Mouse (Mus musculus) MEL (cell line): ENCODE data around the gene Pkhd1. TPM values are rescaled to one million over a fixed set of nuclear protein-coding genes. Genes with fewer than 3 reads are reported as not detected.

ENCODE experiments used
- DNase-seq: peaks from one replicate; pipeline ENCODE4 v3.0.0; 2011; ENCODE audit warnings: low read depth, low spot score
- H3K27ac ChIP-seq: 2 replicates; pipeline ENCODE4 v1.5.1; 2012; ENCODE audit warnings: low read depth, mild to moderate bottlenecking, control low read depth, low read length, moderate library complexity; ENCODE audit not compliant: control insufficient read depth
- H3K27me3 ChIP-seq, 2 experiments: fragments of 150-350 bp in 1 of 2; sonication (generic) in 1 of 2; 2 replicates each; pipeline ENCODE4 v1.6.1; 2012; ENCODE audit warnings: low read length in 2 of 2, mild to moderate bottlenecking in 2 of 2, improper control_type of control experiment in 1 of 2, moderate library complexity in 1 of 2; ENCODE audit not compliant: insufficient read depth in 2 of 2, control insufficient read depth in 1 of 2
- H3K36me3 ChIP-seq, 2 experiments: 2 replicates each; pipeline ENCODE4 v1.6.1; 2012 to 2014; ENCODE audit warnings: low read length in 2 of 2, improper control_type of control experiment in 1 of 2, inconsistent platforms in 1 of 2, mild to moderate bottlenecking in 1 of 2; ENCODE audit not compliant: insufficient read depth in 2 of 2, control insufficient read depth in 1 of 2
- H3K4me1 ChIP-seq, 2 experiments: fragments of 150-350 bp in 1 of 2; sonication (generic) in 1 of 2; 2 replicates each; pipeline ENCODE4 v1.6.1; 2012; ENCODE audit warnings: low read length in 2 of 2, improper control_type of control experiment in 1 of 2, mild to moderate bottlenecking in 1 of 2; ENCODE audit not compliant: insufficient read depth in 2 of 2, control insufficient read depth in 1 of 2
- H3K4me3 ChIP-seq, 2 experiments: fragments of 150-350 bp in 1 of 2; sonication (generic) in 1 of 2; 2 replicates each; pipeline ENCODE4 v1.5.1; 2012; ENCODE audit warnings: low read depth in 2 of 2, low read length in 2 of 2, mild to moderate bottlenecking in 2 of 2, moderate library complexity in 2 of 2, control low read depth in 1 of 2, improper control_type of control experiment in 1 of 2; ENCODE audit not compliant: control insufficient read depth in 1 of 2, insufficient read depth in 1 of 2
- H3K79me2 ChIP-seq: 2 replicates; pipeline ENCODE4 v1.6.1; 2012; ENCODE audit warnings: mild to moderate bottlenecking, low read length, moderate library complexity; ENCODE audit not compliant: control insufficient read depth, poor library complexity, insufficient read depth
- H3K9ac ChIP-seq: 2 replicates; pipeline ENCODE4 v1.6.1; 2012; ENCODE audit warnings: low read depth, mild to moderate bottlenecking, control low read depth, low read length, moderate library complexity; ENCODE audit not compliant: control insufficient read depth, poor library complexity, severe bottlenecking
- H3K9me3 ChIP-seq: fragments of 150-350 bp; sonication (generic); replicated peaks from 2 replicates; pipeline ENCODE4 v1.6.1; 2012; ENCODE audit warnings: mild to moderate bottlenecking, low read length, improper control_type of control experiment, moderate library complexity; ENCODE audit not compliant: insufficient read depth
- BHLHE40 ChIP-seq: IDR thresholded peaks from 2 replicates; pipeline ENCODE4 v1.6.1; 2012; ENCODE audit warnings: low read depth, mild to moderate bottlenecking, inconsistent platforms, low read length, improper control_type of control experiment, borderline replicate concordance
- CHD1 ChIP-seq: IDR thresholded peaks from 2 replicates; pipeline ENCODE4 v1.6.1; 2012; ENCODE audit warnings: low read depth, mild to moderate bottlenecking, inconsistent platforms, low read length, improper control_type of control experiment
- ELF1 ChIP-seq: IDR thresholded peaks from 2 replicates; pipeline ENCODE4 v1.6.1; 2014; ENCODE audit warnings: low read depth, mild to moderate bottlenecking, inconsistent platforms, low read length, improper control_type of control experiment, moderate library complexity
- GABPA ChIP-seq: IDR thresholded peaks from 2 replicates; pipeline ENCODE4 v1.6.1; 2012; ENCODE audit warnings: low read depth, mild to moderate bottlenecking, inconsistent platforms, low read length, improper control_type of control experiment, moderate library complexity
- KAT2A ChIP-seq: conservative IDR thresholded peaks from 2 replicates; pipeline ENCODE4 v1.6.1; 2012; ENCODE audit warnings: low read depth, low read length, improper control_type of control experiment, inconsistent platforms
- MAFK ChIP-seq: IDR thresholded peaks from 2 replicates; pipeline ENCODE4 v1.6.1; 2011; ENCODE audit warnings: low read depth, mild to moderate bottlenecking, low read length, improper control_type of control experiment, borderline replicate concordance
- MAX ChIP-seq: IDR thresholded peaks from 2 replicates; pipeline ENCODE4 v1.6.1; 2011; ENCODE audit warnings: low read length, improper control_type of control experiment
- MAZ ChIP-seq: IDR thresholded peaks from 2 replicates; pipeline ENCODE4 v1.6.1; 2012; ENCODE audit warnings: low read depth, mild to moderate bottlenecking, inconsistent platforms, low read length, improper control_type of control experiment
- MEF2A ChIP-seq: IDR thresholded peaks from 2 replicates; pipeline ENCODE4 v1.6.1; 2014; ENCODE audit warnings: low read depth, mild to moderate bottlenecking, inconsistent platforms, low read length, improper control_type of control experiment; ENCODE audit not compliant: poor library complexity, insufficient replicate concordance, severe bottlenecking; ENCODE audit errors: extremely low read depth
- MYB ChIP-seq: IDR thresholded peaks from 2 replicates; pipeline ENCODE4 v1.6.1; 2011; ENCODE audit warnings: mild to moderate bottlenecking, low read depth, low read length, improper control_type of control experiment
- MYC ChIP-seq: IDR thresholded peaks from 2 replicates; pipeline ENCODE4 v1.6.1; 2011; ENCODE audit warnings: low read depth, mild to moderate bottlenecking, low read length, improper control_type of control experiment, moderate library complexity
- NRF1 ChIP-seq: IDR thresholded peaks from 2 replicates; pipeline ENCODE4 v1.6.1; 2014; ENCODE audit warnings: low read depth, mild to moderate bottlenecking, inconsistent platforms, low read length, improper control_type of control experiment, moderate library complexity; ENCODE audit not compliant: poor library complexity, insufficient read depth, severe bottlenecking
- POLR2A ChIP-seq, 2 experiments: IDR thresholded peaks; 2 replicates each; pipeline ENCODE4 v1.6.1; 2011 to 2012; ENCODE audit warnings: low read length in 2 of 2, mild to moderate bottlenecking in 2 of 2, control low read depth in 1 of 2, improper control_type of control experiment in 1 of 2, low read depth in 1 of 2, moderate library complexity in 1 of 2; ENCODE audit not compliant: control insufficient read depth in 1 of 2, insufficient read depth in 1 of 2, poor library complexity in 1 of 2
- POLR2AphosphoS5 ChIP-seq: IDR thresholded peaks from 2 replicates; pipeline ENCODE4 v1.6.1; 2012; ENCODE audit warnings: low read depth, borderline replicate concordance, mild to moderate bottlenecking, inconsistent platforms, low read length, moderate library complexity, mixed read lengths
- RCOR1 ChIP-seq: IDR thresholded peaks from 2 replicates; pipeline ENCODE4 v1.6.1; 2012; ENCODE audit warnings: low read depth, mild to moderate bottlenecking, inconsistent platforms, low read length, improper control_type of control experiment
- SMC3 ChIP-seq: IDR thresholded peaks from 2 replicates; pipeline ENCODE4 v1.6.1; 2011; ENCODE audit warnings: low read depth, low read length, improper control_type of control experiment
- TAL1 ChIP-seq: IDR thresholded peaks from 2 replicates; pipeline ENCODE4 v1.6.1; 2012; ENCODE audit warnings: mild to moderate bottlenecking, inconsistent platforms, low read length, moderate library complexity, mixed read lengths
- USF1 ChIP-seq: IDR thresholded peaks from 2 replicates; pipeline ENCODE4 v1.6.1; 2014; ENCODE audit warnings: low read depth, mild to moderate bottlenecking, inconsistent platforms, low read length, improper control_type of control experiment, moderate library complexity
- USF2 ChIP-seq, 2 experiments: IDR thresholded peaks; 2 replicates each; pipeline ENCODE4 v1.6.1; 2011 to 2012; ENCODE audit warnings: improper control_type of control experiment in 2 of 2, low read length in 2 of 2, borderline replicate concordance in 1 of 2, inconsistent platforms in 1 of 2, low read depth in 1 of 2, mild to moderate bottlenecking in 1 of 2; ENCODE audit not compliant: insufficient read depth in 1 of 2
- ZC3H11A ChIP-seq: IDR thresholded peaks from 2 replicates; pipeline ENCODE4 v1.6.1; 2012; ENCODE audit warnings: low read depth, mild to moderate bottlenecking, inconsistent platforms, low read length, improper control_type of control experiment
- ZKSCAN1 ChIP-seq: IDR thresholded peaks from 2 replicates; pipeline ENCODE4 v1.6.1; 2012; ENCODE audit warnings: low read depth, mild to moderate bottlenecking, inconsistent platforms, low read length, improper control_type of control experiment, moderate library complexity
- polyA plus RNA-seq, 2 experiments: library from polyadenylated mRNA; stranded (reverse) in 1 of 2; unstranded in 1 of 2; fragments of >175 nt in 1 of 2; fragments of >200 nt in 1 of 2; gene quantifications; 2 replicates each; pipeline versions ENCODE4 v1.2.1 to v1.2.4; 2012; ENCODE audit warnings: low replicate concordance in 2 of 2, low read depth in 1 of 2; ENCODE audit not compliant: insufficient read length in 2 of 2, insufficient read depth in 1 of 2, missing spikeins in 1 of 2
- total RNA-seq: library from RNA; depleted of rRNA; stranded (reverse); fragments of 300-350 nt; gene quantifications from 2 replicates; pipeline ENCODE4 v1.2.3, GENCODE M21; 2012

Gene Pkhd1
- total and polyA plus RNA-seq, 3 experiments, result not detected

- no peak for DNase-seq
These were observed 118.9 kb downstream of the Pkhd1 start for GRCm38 (mm10) chr1:20498965-20499364.

DNA sequence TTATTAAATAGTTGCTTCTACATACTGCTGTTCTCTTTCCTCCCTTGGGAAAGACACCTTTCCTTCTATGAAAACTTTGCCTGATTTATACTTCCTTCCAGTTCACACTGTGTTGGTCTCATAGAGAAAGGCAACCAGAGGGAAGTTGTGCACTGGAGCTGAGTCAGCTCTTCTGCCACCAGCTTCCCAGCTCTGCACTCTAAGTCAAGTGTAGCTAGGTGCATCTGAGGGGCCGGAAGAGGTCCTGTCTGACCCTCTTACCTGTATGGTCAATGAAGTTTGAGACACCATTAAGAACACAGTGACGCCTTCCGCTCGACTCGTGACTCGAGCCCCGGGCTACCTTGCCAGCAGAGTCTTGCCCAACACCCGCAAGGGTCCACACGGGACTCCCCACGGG, 131.8 kb downstream of the Pkhd1 start:
- no peak overlapping the region for H3K27ac ChIP-seq
- no peak for DNase-seq
- no peak overlapping the region for H3K4me3 ChIP-seq
- no peaks in the 10 kb centered on the region for H3K79me2 ChIP-seq
- no peaks in the 10 kb centered on the region for H3K27me3 ChIP-seq
- no peak overlapping the region for H3K9ac ChIP-seq
- no peaks in the 10 kb centered on the region for H3K36me3 ChIP-seq
- no peaks in the 10 kb centered on the region for H3K4me1 ChIP-seq
- TF ChIP-seq POLR2A (IDR thresholded peaks at IDR 0.05; ENCODE audit: control insufficient read depth in 1 of 2, insufficient read depth in 1 of 2, low read depth in 1 of 2, low read length in 2 of 2, poor library complexity in 1 of 2), result no peak
- TF ChIP-seq POLR2AphosphoS5, result no peak
- no peak for TF ChIP-seq MAZ
- TF ChIP-seq ZKSCAN1, result no peak
- TF ChIP-seq MAX, result no peak
- TF ChIP-seq KAT2A, result no peak
- no peak for TF ChIP-seq NRF1
- no peak for TF ChIP-seq MAFK
- no peak for TF ChIP-seq USF1
- no peak for TF ChIP-seq RCOR1
- no peak for TF ChIP-seq MEF2A
- no peak for TF ChIP-seq USF2 (IDR thresholded peaks at IDR 0.05; ENCODE audit: borderline replicate concordance in 1 of 2, insufficient read depth in 1 of 2, low read depth in 1 of 2, low read length in 2 of 2)
- no peak for TF ChIP-seq SMC3
- TF ChIP-seq MYB, result no peak
- TF ChIP-seq BHLHE40, result no peak
- no peak for TF ChIP-seq CHD1
- TF ChIP-seq ZC3H11A, result no peak
- TF ChIP-seq TAL1, result no peak
- TF ChIP-seq ELF1, result no peak
- no peaks in the 10 kb centered on the region for H3K9me3 ChIP-seq

More at GRCm38 (mm10) chr1:20498965-20499364, 118.9 kb downstream of the Pkhd1 start:
- Histone ChIP-seq H3K9ac (no peak overlapping the region), H3K79me2 (no peaks in the 10 kb centered on the region), H3K27ac (no peak overlapping the region), H3K9me3 (no peaks in the 10 kb centered on the region), H3K4me3 (no peak overlapping the region), H3K27me3 (no peaks in the 10 kb centered on the region), H3K4me1 (no peaks in the 10 kb centered on the region), H3K36me3 (no peaks in the 10 kb centered on the region)
- TF ChIP-seq MYC (no peak), GABPA (no peak), NRF1 (no peak), BHLHE40 (no peak)
